Mouse (Mus musculus) forebrain, embryonic 13.5 days (tissue): Measurements from ENCODE around the gene Actl6b. TPM values are rescaled to one million over a fixed set of nuclear protein-coding genes. Genes with fewer than 3 reads are reported as not detected.

Source experiments
- ATAC-seq: fragments of 200-750 bp; cut with Nextera tagmentation; 2 replicates; pipeline ENCODE4 v1.8.0; 2017
- H3K27ac ChIP-seq: fragments of 300-500 bp; sonication (generic); 2 replicates; pipeline ENCODE4 v1.5.1; 2015; ENCODE audit warnings: inconsistent platforms, mild to moderate bottlenecking, moderate library complexity
- H3K27me3 ChIP-seq: fragments of 300-500 bp; sonication (generic); 2 replicates; pipeline ENCODE4 v1.6.1; 2015; ENCODE audit warnings: mild to moderate bottlenecking, inconsistent platforms
- H3K36me3 ChIP-seq: fragments of 300-500 bp; sonication (generic); 2 replicates; pipeline ENCODE4 v1.6.1; 2015; ENCODE audit warnings: mild to moderate bottlenecking, inconsistent platforms; ENCODE audit not compliant: poor library complexity, severe bottlenecking
- H3K4me1 ChIP-seq: fragments of 300-500 bp; sonication (generic); 2 replicates; pipeline ENCODE4 v1.6.1; 2015; ENCODE audit warnings: inconsistent platforms
- H3K4me2 ChIP-seq: fragments of 300-500 bp; sonication (generic); 2 replicates; pipeline ENCODE4 v1.6.1; 2015; ENCODE audit warnings: inconsistent platforms, mild to moderate bottlenecking, moderate library complexity
- H3K4me3 ChIP-seq: fragments of 300-500 bp; sonication (generic); 2 replicates; pipeline ENCODE4 v1.5.1; 2015; ENCODE audit warnings: mild to moderate bottlenecking, inconsistent platforms
- H3K9ac ChIP-seq: fragments of 300-500 bp; sonication (generic); 2 replicates; pipeline ENCODE4 v1.6.1; 2015; ENCODE audit warnings: mild to moderate bottlenecking, inconsistent platforms
- H3K9me3 ChIP-seq: fragments of 300-500 bp; sonication (generic); replicated peaks from 2 replicates; pipeline ENCODE4 v1.6.1; 2016; ENCODE audit warnings: inconsistent platforms
- WGBS: fragments of 180-500 bp; shearing (Covaris S2); methylation state at CpG from one replicate; pipeline ENCODE4 v1.1.7; 2015; 5-methylcytosine and 5-hydroxymethylcytosine counted together
- polyA plus RNA-seq: library from polyadenylated mRNA; unstranded; fragments of >200 nt; fragmentation: Nextera tagmentation; extraction: Ambion mirVana; gene quantifications from 2 replicates; pipeline ENCODE4 v1.2.1, GENCODE M21; 2015

Gene Actl6b
- polyA plus RNA-seq, 1 experiment from 2014 or later, result 144 TPM

DNA sequence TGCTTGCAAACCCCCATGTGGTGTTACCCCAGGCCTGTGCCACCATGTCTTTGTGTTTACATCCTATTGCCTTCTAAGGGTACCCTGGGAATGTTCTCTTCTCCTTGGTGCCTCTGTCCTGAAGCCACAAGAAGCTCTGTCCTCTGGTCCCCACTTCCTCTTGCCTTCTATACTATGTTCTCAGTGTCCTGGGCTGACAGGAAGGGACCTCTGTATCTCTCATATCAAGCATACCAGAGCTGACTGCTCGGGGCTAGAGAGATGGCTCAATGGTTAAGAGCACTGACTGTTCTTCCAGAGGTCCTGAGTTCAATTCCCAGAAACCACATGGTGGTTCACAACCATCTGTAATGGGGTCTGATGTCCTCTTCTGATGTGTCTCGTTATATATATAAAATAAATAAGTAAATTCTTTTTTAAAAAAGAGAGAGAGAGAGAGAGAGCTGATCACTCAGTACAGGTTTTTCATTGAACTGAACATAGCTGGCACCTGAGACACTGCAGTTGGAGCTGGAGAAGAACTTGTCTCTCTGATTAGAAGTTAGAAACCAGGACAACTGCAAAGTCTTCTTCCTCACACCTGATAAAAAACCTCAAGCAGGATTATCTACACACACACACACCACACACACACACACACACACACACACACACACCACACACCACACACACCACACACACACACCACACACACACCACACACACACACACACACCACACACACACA is 44.9 kb downstream of the Actl6b start:
- WGBS, result 91% methylated on average over 2 of the region's 2 CpGs
- H3K27ac ChIP-seq, result no peak overlapping the region
- peaks cover 14% of the 10 kb centered on the region for H3K36me3 ChIP-seq
- no peaks in the 10 kb centered on the region for H3K27me3 ChIP-seq
- H3K9ac ChIP-seq, result no peak overlapping the region
- no peak for ATAC-seq
- H3K9me3 ChIP-seq, result no peaks in the 10 kb centered on the region
- H3K4me2 ChIP-seq, result no peak overlapping the region
- peaks cover 31% of the 10 kb centered on the region for H3K4me1 ChIP-seq
- H3K4me3 ChIP-seq, result no peak overlapping the region

DNA sequence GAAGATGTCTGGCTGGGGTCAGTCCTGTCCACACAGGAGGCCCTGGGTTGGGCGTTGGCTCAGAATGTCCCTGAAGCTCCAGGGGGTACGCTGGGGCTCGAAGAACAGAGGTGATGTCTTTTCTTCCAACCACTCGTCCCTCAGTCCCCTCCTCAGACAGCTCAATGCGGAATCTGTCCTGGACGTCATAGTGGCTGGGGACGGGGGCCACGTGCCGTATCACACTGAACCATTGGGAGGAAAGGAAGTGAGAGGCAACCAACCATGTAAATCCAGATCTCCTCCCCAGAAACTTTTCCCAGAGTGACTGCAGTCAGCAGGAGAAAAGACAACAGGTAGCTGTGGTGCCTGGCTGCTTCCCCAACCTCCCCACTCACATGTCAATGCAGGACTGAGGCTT is 46.3 kb downstream of the Actl6b start:
- WGBS, result 73% methylated on average over 9 of the region's 9 CpGs

DNA sequence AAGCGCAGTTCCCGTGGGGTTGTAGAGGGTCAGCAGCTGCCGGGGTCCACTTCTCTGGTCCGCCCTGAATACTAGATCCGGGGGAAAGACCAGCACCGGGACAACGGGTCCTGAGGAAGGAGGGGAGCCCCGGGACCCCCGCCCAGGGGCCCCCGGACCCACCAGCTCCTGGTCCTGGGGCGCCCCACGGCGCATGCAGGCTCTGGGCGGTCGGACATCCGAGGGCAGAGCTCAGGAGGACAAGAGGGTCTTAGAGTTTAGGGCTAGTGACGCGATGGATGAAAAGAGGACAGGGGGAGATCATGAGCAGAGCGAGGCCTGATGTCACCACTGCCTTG is 46.9 kb downstream of the Actl6b start:
- ATAC-seq, result no peak
- Histone ChIP-seq H3K27me3 (no peaks in the 10 kb centered on the region), H3K27ac (0 out of 2 replicates have a peak overlapping the region, but pooled peaks have one; percentile 82)

More for the DNA sequence above, 46.3 kb downstream of the Actl6b start:
- Histone ChIP-seq H3K9ac (peak overlapping the region; percentile 88), H3K36me3 (peaks cover 14% of the 10 kb centered on the region), H3K9me3 (no peaks in the 10 kb centered on the region), H3K4me1 (peaks cover 39% of the 10 kb centered on the region), H3K27me3 (no peaks in the 10 kb centered on the region), H3K4me2 (peak overlapping the region; percentile 97), H3K4me3 (peak overlapping the region; percentile 74), H3K27ac (no peak overlapping the region)
- no peak for ATAC-seq

DNA sequence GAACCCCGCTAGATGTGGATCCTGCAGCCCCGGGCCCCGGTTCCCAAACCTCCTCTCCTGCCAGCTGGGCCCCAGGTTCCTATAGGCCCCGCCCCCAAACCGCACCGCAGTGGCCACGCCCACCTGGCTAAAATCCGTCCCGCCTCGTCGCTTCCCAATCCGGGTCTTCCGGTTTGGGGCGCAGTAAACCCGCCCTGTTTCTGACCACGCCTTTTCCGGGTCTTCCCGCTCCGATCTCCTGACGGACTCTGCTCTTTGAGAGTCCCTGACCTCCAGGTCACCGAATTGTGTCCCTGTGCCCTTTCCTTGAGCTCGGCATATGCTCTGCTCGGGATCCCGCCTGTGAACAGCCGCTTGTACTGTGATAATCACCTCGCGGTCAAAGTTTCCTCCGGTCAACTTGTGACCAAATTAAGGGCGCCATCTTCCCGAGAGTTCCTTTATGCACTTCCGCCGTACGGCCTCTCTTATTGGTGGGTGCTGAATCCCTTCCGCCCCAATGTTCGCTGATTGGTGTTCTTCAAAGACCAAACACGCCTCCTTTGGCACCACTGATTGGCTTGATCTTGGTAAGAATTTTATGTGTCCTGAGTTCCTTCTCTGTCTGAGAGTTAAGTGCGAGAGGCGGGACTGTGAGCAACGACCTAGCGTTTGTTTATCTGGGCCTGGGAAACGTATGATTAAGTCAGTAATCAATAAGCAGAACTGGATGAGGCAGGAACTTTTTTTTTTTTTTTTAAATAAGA is 47.5 kb downstream of the Actl6b start, which contains the start of gene Mospd3:
Gene Mospd3, minus strand, starts transcription at position 440 of the 746 bp plus-strand sequence.
- H3K4me1 ChIP-seq, result peaks cover 39% of the 10 kb centered on the region
- H3K9me3 ChIP-seq, result no peaks in the 10 kb centered on the region
- H3K9ac ChIP-seq, result peak within 1 kb of the TSS; percentile 88
- WGBS, result under 1% methylated on average over 41 of the region's 41 CpGs
- peak; percentile 97 for ATAC-seq
- H3K36me3 ChIP-seq, result peaks cover 14% of the 10 kb centered on the region
- H3K4me2 ChIP-seq, result peak within 1 kb of the TSS; percentile 97
- H3K27me3 ChIP-seq, result no peaks in the 10 kb centered on the region
- H3K27ac ChIP-seq, result peak within 1 kb of the TSS; percentile 82
- H3K4me3 ChIP-seq, result peak within 1 kb of the TSS; percentile 74

More for the DNA sequence above, 46.9 kb downstream of the Actl6b start:
- Histone ChIP-seq H3K9me3 (no peaks in the 10 kb centered on the region), H3K4me3 (peak overlapping the region; percentile 74), H3K36me3 (peaks cover 14% of the 10 kb centered on the region), H3K4me2 (peak overlapping the region; percentile 97), H3K9ac (peak overlapping the region; percentile 88), H3K4me1 (peaks cover 39% of the 10 kb centered on the region)
- 4% methylated on average over 15 of the region's 19 CpGs for WGBS

DNA sequence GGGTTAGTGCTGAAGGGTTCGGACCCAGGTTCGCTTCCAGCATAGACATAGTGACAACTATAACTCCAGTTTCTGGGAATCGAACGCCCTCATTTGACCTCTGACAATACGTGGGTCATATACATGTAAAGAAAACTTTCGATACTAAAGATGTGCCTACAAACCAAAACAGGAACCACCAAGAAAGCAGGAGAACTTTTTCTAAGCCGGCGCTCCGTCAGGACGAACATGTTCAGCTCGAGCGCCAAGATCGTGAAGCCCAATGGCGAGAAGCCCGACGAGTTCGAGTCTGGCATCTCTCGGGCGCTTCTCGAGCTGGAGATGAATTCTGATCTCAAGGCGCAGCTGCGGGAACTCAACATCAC is 48.0 kb downstream of the Actl6b start:
- WGBS, result under 1% methylated on average over 22 of the region's 22 CpGs
- Histone ChIP-seq H3K4me2 (peak overlapping the region; percentile 97), H3K36me3 (peaks cover 14% of the 10 kb centered on the region), H3K27ac (peak overlapping the region; percentile 4; the same call in 1 of the 2 replicates), H3K27me3 (no peaks in the 10 kb centered on the region), H3K4me1 (peaks cover 39% of the 10 kb centered on the region), H3K9me3 (no peaks in the 10 kb centered on the region), H3K9ac (peak overlapping the region; percentile 63), H3K4me3 (peak overlapping the region; percentile 74)
- no peak for ATAC-seq

DNA sequence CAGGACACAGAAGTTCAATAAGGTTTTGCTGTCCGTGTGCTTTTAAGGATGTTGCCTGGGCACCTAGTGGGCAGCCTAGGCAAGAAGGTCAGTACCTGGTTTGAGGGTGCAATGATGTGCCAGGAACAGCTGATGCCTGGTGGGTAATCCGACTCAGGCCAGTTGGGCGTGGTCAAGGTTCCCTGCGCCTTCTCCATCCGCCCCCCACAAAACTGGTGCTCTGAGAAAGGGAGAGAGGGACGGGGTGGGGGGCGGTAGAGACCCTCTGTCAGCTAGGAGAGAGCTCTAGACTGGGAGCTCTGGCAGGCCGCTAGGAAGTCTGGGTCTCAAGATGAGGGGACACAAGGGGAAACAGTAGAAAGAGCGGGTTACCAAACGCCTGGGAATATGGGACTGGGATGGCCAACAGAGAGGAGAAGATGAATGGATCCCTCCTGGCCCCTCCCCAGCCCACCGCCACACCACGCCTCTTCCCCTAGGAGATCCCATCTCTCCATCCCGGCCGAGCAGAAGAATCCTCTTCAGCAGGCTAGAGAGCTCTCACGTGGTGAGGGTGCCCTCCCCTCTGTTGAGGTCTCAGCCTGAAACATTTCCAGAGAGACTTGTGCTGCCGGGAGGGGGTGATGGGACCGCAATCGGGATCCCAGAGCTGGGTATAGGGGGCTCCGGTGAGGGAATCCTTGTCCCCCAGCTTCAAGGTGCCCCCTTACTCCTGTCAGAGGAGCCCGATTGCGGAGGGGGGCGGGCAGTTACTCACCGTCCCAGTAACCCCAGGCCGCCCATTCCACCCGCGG is 54.7 kb downstream of the Actl6b start:
- H3K4me2 ChIP-seq, result peak overlapping the region; percentile 37
- H3K36me3 ChIP-seq, result no peaks in the 10 kb centered on the region
- H3K4me3 ChIP-seq, result no peak overlapping the region
- H3K9me3 ChIP-seq, result no peaks in the 10 kb centered on the region
- H3K27me3 ChIP-seq, result peaks cover 23% of the 10 kb centered on the region
- no peak for ATAC-seq
- H3K9ac ChIP-seq, result peak overlapping the region; percentile 34; the same call in 1 of the 2 replicates
- H3K4me1 ChIP-seq, result peaks cover 19% of the 10 kb centered on the region
- H3K27ac ChIP-seq, result no peak overlapping the region
- 12% methylated on average over 26 of the region's 26 CpGs for WGBS

DNA sequence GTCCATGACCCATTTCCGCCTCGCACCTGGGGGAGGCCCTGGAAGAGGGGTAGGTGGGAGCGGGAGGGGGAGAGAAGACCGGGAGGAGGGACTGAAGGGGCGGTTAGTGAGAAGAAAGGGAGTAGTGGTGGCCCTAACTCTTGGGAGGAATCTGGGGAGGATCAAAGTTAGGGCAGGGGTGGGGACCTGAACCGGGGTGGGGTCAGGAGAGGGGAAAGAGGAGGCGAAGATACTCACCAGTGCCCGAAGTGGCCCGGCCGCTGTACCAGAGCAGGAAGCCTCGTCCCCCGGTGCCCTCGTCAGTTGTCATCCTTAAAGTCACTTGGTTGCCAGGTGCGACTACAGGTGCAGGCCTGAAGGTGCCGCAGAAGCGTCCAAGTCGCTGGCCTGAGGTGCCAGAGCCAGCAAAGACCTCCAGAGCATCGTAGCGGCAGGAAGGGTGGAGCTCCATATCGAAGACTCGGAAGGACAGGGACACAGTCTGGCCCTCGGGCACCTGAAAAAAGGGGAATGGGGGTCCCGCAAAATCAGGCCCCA is 55.4 kb downstream of the Actl6b start:
- Histone ChIP-seq H3K9ac (peak overlapping the region; percentile 34; the same call in 1 of the 2 replicates), H3K4me1 (peaks cover 13% of the 10 kb centered on the region; the same call in 1 of the 2 replicates), H3K9me3 (no peaks in the 10 kb centered on the region), H3K4me2 (peak overlapping the region; percentile 37), H3K36me3 (no peaks in the 10 kb centered on the region), H3K27me3 (peaks cover 23% of the 10 kb centered on the region), H3K4me3 (no peak overlapping the region), H3K27ac (no peak overlapping the region)
- 17% methylated on average over 23 of the region's 23 CpGs for WGBS
- no peak for ATAC-seq

DNA sequence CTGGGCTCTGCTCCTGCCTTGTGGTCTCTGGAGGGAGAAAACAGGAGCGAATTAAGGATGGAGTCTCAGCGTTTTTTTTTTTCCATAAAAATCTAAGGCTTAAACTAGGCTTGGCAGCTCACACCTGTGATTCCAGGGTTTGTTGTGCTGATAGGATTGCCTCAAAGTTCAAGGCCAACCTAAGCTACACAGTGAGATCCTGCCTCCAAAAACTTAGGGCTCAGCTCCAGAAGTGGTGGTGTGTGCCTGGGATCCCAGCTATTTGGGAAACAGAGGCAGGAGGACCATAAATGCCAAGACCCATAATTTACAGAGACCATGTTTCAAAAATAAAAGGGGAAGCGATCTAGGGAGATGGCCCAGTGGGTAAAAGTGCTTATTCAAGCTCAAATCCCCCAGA is 56.0 kb downstream of the Actl6b start:
- 63% methylated on average over 3 of the region's 3 CpGs for WGBS
- Histone ChIP-seq H3K4me2 (no peak overlapping the region), H3K4me3 (no peak overlapping the region), H3K27me3 (peaks cover 23% of the 10 kb centered on the region), H3K9ac (no peak overlapping the region), H3K27ac (no peak overlapping the region), H3K36me3 (no peaks in the 10 kb centered on the region), H3K4me1 (peaks cover 10% of the 10 kb centered on the region; the same call in 1 of the 2 replicates), H3K9me3 (no peaks in the 10 kb centered on the region)
- ATAC-seq, result no peak

DNA sequence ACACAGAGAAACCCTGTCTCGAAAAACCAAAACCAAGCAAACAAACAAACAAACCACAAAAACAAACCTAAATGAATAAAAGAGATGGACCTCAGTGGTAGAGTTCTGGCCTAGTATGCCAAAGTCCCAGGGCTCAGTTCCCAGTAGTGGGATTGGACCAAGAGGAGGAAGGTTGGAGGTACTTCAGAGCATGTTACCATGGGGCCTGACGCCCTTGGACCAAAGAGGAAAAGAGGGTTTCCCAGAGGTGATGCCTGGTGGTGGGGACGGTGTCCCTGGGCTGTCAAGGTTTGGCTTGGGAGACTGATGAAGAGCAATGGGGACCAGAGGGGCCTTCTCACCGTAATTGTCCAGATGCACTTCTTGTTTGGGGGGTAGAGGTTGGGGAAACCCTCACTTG is 56.7 kb downstream of the Actl6b start:
- ATAC-seq, result no peak
- Histone ChIP-seq H3K9me3 (no peaks in the 10 kb centered on the region), H3K27me3 (peaks cover 23% of the 10 kb centered on the region), H3K36me3 (no peaks in the 10 kb centered on the region), H3K4me3 (no peak overlapping the region), H3K9ac (peak overlapping the region; percentile 21; the same call in 1 of the 2 replicates), H3K4me2 (no peak overlapping the region), H3K4me1 (peaks cover 10% of the 10 kb centered on the region; the same call in 1 of the 2 replicates), H3K27ac (no peak overlapping the region)
- 78% methylated on average over 4 of the region's 4 CpGs for WGBS

DNA sequence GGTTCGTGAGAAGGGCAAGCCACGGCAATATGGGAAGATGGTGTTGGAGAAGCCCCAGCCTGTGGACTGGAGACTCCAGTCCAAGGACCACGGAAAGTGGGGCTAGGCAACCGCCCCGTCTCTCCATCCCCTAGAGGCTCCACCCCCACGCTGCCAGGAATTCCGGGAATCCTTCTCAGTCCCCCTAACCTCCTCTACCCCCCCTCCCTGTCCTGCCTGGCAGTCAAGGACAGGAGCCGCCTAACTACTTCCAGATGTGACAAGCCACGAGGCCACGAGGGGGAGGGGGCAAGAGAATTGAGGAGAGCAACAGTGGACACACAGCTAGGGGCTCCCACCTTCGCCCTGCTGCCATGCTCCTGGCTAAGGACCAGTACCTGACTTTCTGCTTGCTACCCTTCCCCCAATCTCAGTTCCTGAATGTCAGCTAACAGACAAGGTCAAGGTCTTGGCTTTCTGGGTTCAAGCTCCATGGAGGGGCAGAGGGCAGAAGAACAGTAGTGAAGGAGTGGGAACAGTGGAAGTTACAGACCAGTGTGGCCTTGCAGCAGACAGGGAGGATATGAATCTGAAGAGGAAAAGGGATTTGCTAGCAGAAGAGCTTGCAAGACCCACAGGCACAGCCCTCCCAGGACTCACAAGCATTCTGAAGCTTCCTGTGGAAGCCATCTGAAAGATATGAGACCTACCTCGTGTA is 57.4 kb downstream of the Actl6b start:
- H3K27me3 ChIP-seq, result peaks cover 23% of the 10 kb centered on the region
- H3K36me3 ChIP-seq, result no peaks in the 10 kb centered on the region
- H3K27ac ChIP-seq, result no peak overlapping the region
- H3K9ac ChIP-seq, result peak overlapping the region; percentile 21; the same call in 1 of the 2 replicates
- no peak for ATAC-seq
- H3K4me3 ChIP-seq, result no peak overlapping the region
- H3K4me2 ChIP-seq, result no peak overlapping the region; the same call in 1 of the 2 replicates
- peaks cover 10% of the 10 kb centered on the region; the same call in 1 of the 2 replicates for H3K4me1 ChIP-seq
- WGBS, result 19% methylated on average over 11 of the region's 12 CpGs
- H3K9me3 ChIP-seq, result no peaks in the 10 kb centered on the region

DNA sequence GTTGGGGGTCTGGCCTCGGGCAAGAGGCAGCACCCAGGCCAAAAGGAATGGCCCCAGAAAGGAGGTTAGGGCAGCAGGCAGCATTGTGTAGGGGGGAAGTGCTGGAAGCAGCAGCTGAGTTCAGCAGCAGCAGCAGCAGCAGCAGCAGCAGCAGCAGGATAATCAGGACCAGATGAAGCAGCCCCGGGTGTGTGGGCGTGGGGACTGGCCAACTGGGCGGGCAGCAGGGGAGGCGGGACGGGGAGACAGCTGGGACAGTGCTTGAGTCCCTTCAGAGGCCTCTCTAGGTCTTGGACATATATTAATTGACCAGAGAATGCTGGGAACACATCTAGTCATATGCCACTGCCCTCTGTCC is 57.9 kb downstream of the Actl6b start:
- no peak for ATAC-seq
- Histone ChIP-seq H3K27me3 (peaks cover 23% of the 10 kb centered on the region), H3K9ac (peak overlapping the region; percentile 21; the same call in 1 of the 2 replicates), H3K27ac (no peak overlapping the region), H3K4me2 (no peak overlapping the region), H3K9me3 (no peaks in the 10 kb centered on the region), H3K4me3 (no peak overlapping the region), H3K36me3 (no peaks in the 10 kb centered on the region), H3K4me1 (peaks cover 10% of the 10 kb centered on the region; the same call in 1 of the 2 replicates)
- WGBS, result 37% methylated on average over 6 of the region's 6 CpGs
